Mouse (Mus musculus) forebrain, embryonic 10.5 days (tissue): ENCODE measurements at regions not wholly inside any gene's neighbourhood (a gene's known extent, or its start where the extent isn't known, plus 50 kb on each side); places are given as distances from the start of the nearest gene placed in this dataset.

Experiments
- DNase-seq: peaks from one replicate; pipeline ENCODE4 v3.0.0-alpha.2; 2017; ENCODE audit warnings: low spot score; ENCODE audit errors: extremely low spot score
- H3K27ac ChIP-seq: fragments of 300-500 bp; sonication (generic); 2 replicates; pipeline ENCODE4 v1.5.1; 2016; ENCODE audit warnings: mild to moderate bottlenecking
- H3K27me3 ChIP-seq: fragments of 300-500 bp; sonication (generic); 2 replicates; pipeline ENCODE4 v1.6.1; 2016; ENCODE audit warnings: mild to moderate bottlenecking; ENCODE audit not compliant: poor library complexity, severe bottlenecking
- H3K36me3 ChIP-seq: fragments of 300-500 bp; sonication (generic); replicated peaks from 2 replicates; pipeline ENCODE4 v1.6.1; 2016; ENCODE audit warnings: mild to moderate bottlenecking, moderate library complexity
- H3K4me1 ChIP-seq: fragments of 300-500 bp; sonication (generic); 2 replicates; pipeline ENCODE4 v1.6.1; 2016
- H3K4me3 ChIP-seq: fragments of 300-500 bp; sonication (generic); 2 replicates; pipeline ENCODE4 v1.5.1; 2016; ENCODE audit warnings: mild to moderate bottlenecking, moderate library complexity
- H3K9me3 ChIP-seq: fragments of 300-500 bp; sonication (generic); 2 replicates; pipeline ENCODE4 v1.6.1; 2016; ENCODE audit warnings: mild to moderate bottlenecking, moderate library complexity
- WGBS: fragments of 180-500 bp; shearing (Covaris S2); methylation state at CpG from one replicate; pipeline ENCODE4 v1.1.7; 2016; 5-methylcytosine and 5-hydroxymethylcytosine counted together

GRCm38 (mm10) chr3:58153141-58153540 lies 261.4 kb upstream of the Tsc22d2 start:
- no peak overlapping the region for H3K4me3 ChIP-seq
- H3K9me3 ChIP-seq: no peaks in the 10 kb centered on the region
- H3K4me1 ChIP-seq: no peaks in the 10 kb centered on the region
- no peaks in the 10 kb centered on the region for H3K36me3 ChIP-seq
- WGBS: 80% methylated on average over 3 of the region's 3 CpGs
- no peak for DNase-seq
- H3K27me3 ChIP-seq: no peaks in the 10 kb centered on the region
- H3K27ac ChIP-seq: no peak overlapping the region

GRCm38 (mm10) chr3:58153874-58154756 lies 260.4 kb upstream of the Tsc22d2 start:
- 87% methylated on average over 21 of the region's 21 CpGs for WGBS
- no peak overlapping the region for H3K4me3 ChIP-seq
- H3K27me3 ChIP-seq: no peaks in the 10 kb centered on the region
- H3K27ac ChIP-seq: no peak overlapping the region
- H3K4me1 ChIP-seq: no peaks in the 10 kb centered on the region
- no peak for DNase-seq
- no peaks in the 10 kb centered on the region for H3K9me3 ChIP-seq
- H3K36me3 ChIP-seq: no peaks in the 10 kb centered on the region

GRCm38 (mm10) chr3:58159384-58159783 lies 255.1 kb upstream of the Tsc22d2 start:
- no peak overlapping the region for H3K4me3 ChIP-seq
- no peaks in the 10 kb centered on the region for H3K9me3 ChIP-seq
- H3K36me3 ChIP-seq: no peaks in the 10 kb centered on the region
- H3K27ac ChIP-seq: no peak overlapping the region
- DNase-seq: peak; percentile 27
- H3K27me3 ChIP-seq: peaks cover 12% of the 10 kb centered on the region
- WGBS: 80% methylated on average over 3 of the region's 3 CpGs
- H3K4me1 ChIP-seq: peaks cover 8% of the 10 kb centered on the region

GRCm38 (mm10) chr3:58162238-58162637 lies 252.3 kb upstream of the Tsc22d2 start:
- no peak for DNase-seq
- H3K27me3 ChIP-seq: peaks cover 12% of the 10 kb centered on the region
- peaks cover 13% of the 10 kb centered on the region for H3K4me1 ChIP-seq
- no peaks in the 10 kb centered on the region for H3K9me3 ChIP-seq
- H3K36me3 ChIP-seq: no peaks in the 10 kb centered on the region
- no peak overlapping the region for H3K4me3 ChIP-seq
- 30% methylated on average over 10 of the region's 10 CpGs for WGBS
- H3K27ac ChIP-seq: no peak overlapping the region

GRCm38 (mm10) chr3:58163806-58164205 lies 250.7 kb upstream of the Tsc22d2 start:
- Histone ChIP-seq H3K27ac (no peak overlapping the region), H3K4me1 (peaks cover 18% of the 10 kb centered on the region), H3K27me3 (peaks cover 12% of the 10 kb centered on the region), H3K36me3 (no peaks in the 10 kb centered on the region), H3K4me3 (no peak overlapping the region), H3K9me3 (no peaks in the 10 kb centered on the region)
- DNase-seq: peak; percentile 71
- WGBS: 11% methylated on average over 10 of the region's 10 CpGs

GRCm38 (mm10) chr3:58166628-58167027 lies 247.9 kb upstream of the Tsc22d2 start:
- Histone ChIP-seq H3K27me3 (peaks cover 12% of the 10 kb centered on the region), H3K4me3 (no peak overlapping the region), H3K9me3 (no peaks in the 10 kb centered on the region), H3K27ac (no peak overlapping the region), H3K36me3 (no peaks in the 10 kb centered on the region), H3K4me1 (peaks cover 18% of the 10 kb centered on the region)
- 80% methylated on average over 2 of the region's 2 CpGs for WGBS
- DNase-seq: no peak

GRCm38 (mm10) chr3:58167121-58167520 lies 247.4 kb upstream of the Tsc22d2 start:
- peaks cover 12% of the 10 kb centered on the region for H3K27me3 ChIP-seq
- peaks cover 18% of the 10 kb centered on the region for H3K4me1 ChIP-seq
- no peak overlapping the region for H3K27ac ChIP-seq
- no peak overlapping the region for H3K4me3 ChIP-seq
- no peak for DNase-seq
- H3K9me3 ChIP-seq: no peaks in the 10 kb centered on the region
- 92% methylated on average over 3 of the region's 3 CpGs for WGBS
- no peaks in the 10 kb centered on the region for H3K36me3 ChIP-seq

GRCm38 (mm10) chr3:58167761-58168290 lies 246.7 kb upstream of the Tsc22d2 start:
- Histone ChIP-seq H3K27me3 (peaks cover 6% of the 10 kb centered on the region), H3K4me1 (peaks cover 14% of the 10 kb centered on the region; the same call in 1 of the 2 replicates), H3K4me3 (no peak overlapping the region), H3K9me3 (no peaks in the 10 kb centered on the region), H3K36me3 (no peaks in the 10 kb centered on the region), H3K27ac (no peak overlapping the region)
- 82% methylated on average over 1 of the region's 1 CpGs for WGBS
- no peak for DNase-seq

GRCm38 (mm10) chr3:58168522-58169185 lies 245.9 kb upstream of the Tsc22d2 start:
- H3K27ac ChIP-seq: no peak overlapping the region
- WGBS: 61% methylated on average over 14 of the region's 14 CpGs
- H3K27me3 ChIP-seq: no peaks in the 10 kb centered on the region
- H3K4me3 ChIP-seq: no peak overlapping the region
- H3K4me1 ChIP-seq: peaks cover 13% of the 10 kb centered on the region; the same call in 1 of the 2 replicates
- H3K9me3 ChIP-seq: no peaks in the 10 kb centered on the region
- peak; percentile 2 for DNase-seq
- no peaks in the 10 kb centered on the region for H3K36me3 ChIP-seq

GRCm38 (mm10) chr3:58169786-58170185 lies 244.7 kb upstream of the Tsc22d2 start:
- no peaks in the 10 kb centered on the region for H3K36me3 ChIP-seq
- H3K4me3 ChIP-seq: no peak overlapping the region
- no peak overlapping the region for H3K27ac ChIP-seq
- H3K27me3 ChIP-seq: no peaks in the 10 kb centered on the region
- no peak for DNase-seq
- WGBS: 90% methylated on average over 6 of the region's 6 CpGs
- H3K9me3 ChIP-seq: no peaks in the 10 kb centered on the region
- 0 out of 2 replicates have a peak, but pooled peaks cover 10% of the 10 kb centered on the region for H3K4me1 ChIP-seq

- 87% methylated on average over 5 of the region's 5 CpGs for WGBS
- H3K4me3 ChIP-seq: no peak overlapping the region
- DNase-seq: no peak
- H3K27ac ChIP-seq: no peak overlapping the region
- H3K36me3 ChIP-seq: no peaks in the 10 kb centered on the region
- H3K27me3 ChIP-seq: no peaks in the 10 kb centered on the region
- no peaks in the 10 kb centered on the region for H3K9me3 ChIP-seq
- 0 out of 2 replicates have a peak, but pooled peaks cover 5% of the 10 kb centered on the region for H3K4me1 ChIP-seq
Observed at GRCm38 (mm10) chr3:58172096-58172495, 242.4 kb upstream of the Tsc22d2 start.

GRCm38 (mm10) chr3:58173821-58174220 lies 240.7 kb upstream of the Tsc22d2 start:
- Histone ChIP-seq H3K9me3 (no peaks in the 10 kb centered on the region), H3K36me3 (no peaks in the 10 kb centered on the region), H3K27ac (no peak overlapping the region), H3K4me1 (0 out of 2 replicates have a peak, but pooled peaks cover under 1% of the 10 kb centered on the region), H3K4me3 (no peak overlapping the region), H3K27me3 (no peaks in the 10 kb centered on the region)
- 91% methylated on average over 1 of the region's 1 CpGs for WGBS
- DNase-seq: no peak

- Histone ChIP-seq H3K27me3 (no peaks in the 10 kb centered on the region), H3K36me3 (no peaks in the 10 kb centered on the region), H3K27ac (no peak overlapping the region), H3K4me1 (peaks cover 8% of the 10 kb centered on the region; the same call in 1 of the 2 replicates), H3K9me3 (no peaks in the 10 kb centered on the region), H3K4me3 (no peak overlapping the region)
- no peak for DNase-seq
- 58% methylated on average over 3 of the region's 3 CpGs for WGBS
Observed at GRCm38 (mm10) chr3:58181715-58182114, 232.8 kb upstream of the Tsc22d2 start.
